Mouse (Mus musculus) adrenal gland (tissue): ENCODE data around the gene Edf1.

Experiments
- intact Hi-C: fragments of 180-260 bp; cut with DNase I; formaldehyde crosslinking; loops from one replicate; pipeline ENCODE4 v1.15.1; 2025

The Edf1 gene

GRCm38 (mm10) chr2:25558774-25559173, 1.1 kb downstream of the Edf1 start:
- intact Hi-C loops: no loop called here

DNA sequence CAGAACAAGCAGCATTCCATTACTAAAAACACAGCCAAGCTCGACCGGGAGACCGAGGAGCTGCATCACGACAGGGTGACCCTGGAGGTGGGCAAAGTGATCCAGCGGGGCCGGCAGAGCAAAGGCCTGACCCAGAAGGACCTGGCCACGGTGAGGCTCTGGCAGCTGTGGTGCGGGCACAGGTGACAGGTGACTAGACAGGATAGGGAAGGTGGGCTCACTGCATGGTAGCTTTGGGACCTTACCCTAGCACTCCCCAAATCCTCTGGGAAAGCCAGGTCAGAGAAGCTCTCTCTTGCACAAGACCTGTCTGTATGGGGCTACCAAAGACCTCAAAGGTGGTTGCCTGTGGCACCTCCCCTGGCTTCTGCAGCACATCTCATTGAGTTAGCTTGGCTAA, 2.9 kb downstream of the Edf1 start:
- intact Hi-C loops: no loop called here

DNA sequence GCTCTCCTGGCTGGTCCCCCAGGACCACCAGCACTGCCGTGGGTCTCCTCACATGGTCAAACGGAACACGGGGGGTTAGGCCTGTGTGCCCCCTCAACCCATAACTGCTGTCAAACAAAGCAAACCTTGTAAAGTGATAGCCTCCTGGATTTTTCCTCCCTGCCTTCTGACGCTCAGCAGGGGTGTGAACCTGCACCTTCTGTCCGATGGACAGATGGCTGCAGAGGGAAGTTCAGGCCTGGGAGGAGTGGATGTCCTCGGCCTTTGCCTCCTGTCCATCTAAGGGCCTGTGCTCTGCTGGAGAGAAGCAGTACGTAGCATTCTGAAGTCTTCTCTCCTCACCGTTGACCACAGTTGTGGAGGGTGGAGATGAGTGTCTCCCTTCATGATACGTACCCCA, 4.3 kb downstream of the Edf1 start:
- intact Hi-C loops: no loop called here

GRCm38 (mm10) chr2:25565741-25566140, 8.1 kb downstream of the Edf1 start:
- intact Hi-C loops: no loop called here

- intact Hi-C loops: no loop called here
Observed at GRCm38 (mm10) chr2:25566558-25566957, 8.9 kb downstream of the Edf1 start.

- intact Hi-C loops: no loop called here
Observed at GRCm38 (mm10) chr2:25568473-25569019, 10.9 kb downstream of the Edf1 start.

DNA sequence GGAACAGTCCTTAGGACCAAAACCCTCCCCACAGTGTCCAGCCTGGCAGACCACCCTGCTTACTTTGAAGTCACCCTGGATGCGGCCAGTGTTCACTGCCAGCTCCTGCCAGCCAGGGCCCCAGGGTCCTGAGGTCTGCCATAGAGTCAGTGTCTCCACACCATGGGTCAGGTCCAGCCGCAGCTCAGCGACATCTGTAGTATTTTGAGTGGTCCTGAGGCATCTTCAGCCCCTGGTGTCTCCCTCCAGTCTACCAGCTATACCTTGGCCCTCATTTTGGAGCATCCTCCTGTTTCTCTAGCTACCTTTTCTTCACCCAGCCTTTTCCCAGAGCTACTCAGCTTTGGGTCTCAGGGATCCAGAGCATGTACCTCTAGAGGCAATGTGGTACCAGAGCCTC, 11.7 kb downstream of the Edf1 start:
- intact Hi-C loops: no loop called here

GRCm38 (mm10) chr2:25571221-25571620, 13.6 kb downstream of the Edf1 start:
- intact Hi-C loops: no loop called here

DNA sequence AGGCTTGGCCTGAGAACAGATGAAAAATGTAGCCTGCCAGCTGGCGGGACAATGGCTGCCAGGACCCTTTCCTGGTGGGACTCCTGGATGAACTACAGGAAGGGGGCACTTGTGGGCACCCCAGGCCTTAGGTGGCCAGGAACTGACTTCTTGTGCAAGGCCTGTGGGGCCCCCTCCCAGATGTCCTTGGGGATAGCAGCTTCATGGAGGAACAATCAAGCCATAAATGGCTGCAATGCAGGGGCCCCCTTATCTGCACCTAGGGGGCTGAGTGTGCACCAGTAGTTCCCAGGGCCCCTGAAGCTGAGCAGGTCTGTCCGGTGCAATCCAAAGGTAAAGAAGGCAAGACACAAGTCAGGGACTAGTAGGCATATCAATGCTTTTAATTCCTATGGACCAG, 15.4 kb downstream of the Edf1 start:
- intact Hi-C loops: no loop called here

DNA sequence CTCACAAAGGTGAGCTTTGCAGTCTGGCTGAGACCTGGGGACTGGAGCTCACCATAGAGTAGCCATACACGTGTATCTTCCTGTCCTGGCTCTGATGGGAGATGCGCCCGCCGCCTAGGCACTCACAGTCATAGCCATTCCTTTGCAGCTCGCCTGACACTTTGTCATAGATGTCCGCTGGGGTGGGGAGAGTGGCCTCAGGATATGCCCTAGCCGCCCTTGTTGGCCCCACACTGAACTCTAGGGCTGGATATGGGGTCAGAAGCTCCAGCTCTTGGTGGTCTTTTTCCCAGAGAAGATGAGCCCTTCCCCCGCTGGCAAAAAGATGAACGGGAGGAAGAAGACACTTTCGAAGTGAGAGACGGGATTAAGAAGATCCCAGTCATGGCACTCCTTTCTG, 16.5 kb downstream of the Edf1 start:
- intact Hi-C loops: no loop called here

- intact Hi-C loops: no loop called here
Observed at GRCm38 (mm10) chr2:25574579-25575431, 17.2 kb downstream of the Edf1 start, which contains the start of the genes Mamdc4 and Phpt1. TSS of gene Mamdc4 (minus strand) at chr2:25574845. TSS of gene Phpt1 (minus strand) at chr2:25575224.

- intact Hi-C loops: no loop called here
Observed at GRCm38 (mm10) chr2:25575432-25576027, 17.9 kb downstream of the Edf1 start.

DNA sequence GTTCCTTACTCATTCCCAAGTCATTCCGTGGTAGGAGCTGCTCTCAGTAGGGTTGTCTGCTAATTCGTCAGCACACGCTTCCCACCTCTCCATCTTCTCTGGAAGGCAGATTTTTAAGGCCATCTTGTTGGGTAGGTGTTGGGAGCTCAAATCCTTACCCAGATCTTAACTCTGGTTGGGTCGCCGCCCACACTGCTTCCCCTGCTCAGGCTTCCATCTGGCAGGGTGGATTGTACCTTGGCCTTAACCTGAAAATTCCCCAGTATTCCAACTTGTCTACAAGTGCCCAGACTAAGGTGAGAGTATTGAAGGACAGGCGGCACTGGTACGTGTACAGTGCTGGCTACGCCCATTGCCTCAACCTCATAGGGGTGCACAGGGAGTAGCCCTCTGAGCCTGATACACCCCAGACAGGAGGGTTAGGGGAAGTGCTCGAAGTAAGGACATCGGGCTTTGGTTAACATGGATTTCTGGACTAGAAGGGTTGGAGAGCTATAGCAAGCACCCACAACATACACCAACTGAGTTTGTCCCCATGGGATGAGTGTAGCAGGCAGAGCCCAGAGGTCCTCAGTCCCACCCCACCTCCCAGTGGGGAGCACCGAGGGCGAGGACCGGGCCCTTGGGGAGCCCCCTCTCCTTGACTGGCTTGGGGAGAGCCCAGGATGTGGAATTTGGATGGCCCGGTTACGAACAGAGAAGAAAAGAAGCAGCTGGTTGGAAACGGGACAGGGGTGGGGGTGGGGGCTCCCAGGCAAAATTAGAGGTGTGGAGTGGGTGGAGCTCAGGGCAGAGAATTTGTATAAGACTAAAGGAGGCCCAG, 18.6 kb downstream of the Edf1 start:
- intact Hi-C loops: no loop called here

DNA sequence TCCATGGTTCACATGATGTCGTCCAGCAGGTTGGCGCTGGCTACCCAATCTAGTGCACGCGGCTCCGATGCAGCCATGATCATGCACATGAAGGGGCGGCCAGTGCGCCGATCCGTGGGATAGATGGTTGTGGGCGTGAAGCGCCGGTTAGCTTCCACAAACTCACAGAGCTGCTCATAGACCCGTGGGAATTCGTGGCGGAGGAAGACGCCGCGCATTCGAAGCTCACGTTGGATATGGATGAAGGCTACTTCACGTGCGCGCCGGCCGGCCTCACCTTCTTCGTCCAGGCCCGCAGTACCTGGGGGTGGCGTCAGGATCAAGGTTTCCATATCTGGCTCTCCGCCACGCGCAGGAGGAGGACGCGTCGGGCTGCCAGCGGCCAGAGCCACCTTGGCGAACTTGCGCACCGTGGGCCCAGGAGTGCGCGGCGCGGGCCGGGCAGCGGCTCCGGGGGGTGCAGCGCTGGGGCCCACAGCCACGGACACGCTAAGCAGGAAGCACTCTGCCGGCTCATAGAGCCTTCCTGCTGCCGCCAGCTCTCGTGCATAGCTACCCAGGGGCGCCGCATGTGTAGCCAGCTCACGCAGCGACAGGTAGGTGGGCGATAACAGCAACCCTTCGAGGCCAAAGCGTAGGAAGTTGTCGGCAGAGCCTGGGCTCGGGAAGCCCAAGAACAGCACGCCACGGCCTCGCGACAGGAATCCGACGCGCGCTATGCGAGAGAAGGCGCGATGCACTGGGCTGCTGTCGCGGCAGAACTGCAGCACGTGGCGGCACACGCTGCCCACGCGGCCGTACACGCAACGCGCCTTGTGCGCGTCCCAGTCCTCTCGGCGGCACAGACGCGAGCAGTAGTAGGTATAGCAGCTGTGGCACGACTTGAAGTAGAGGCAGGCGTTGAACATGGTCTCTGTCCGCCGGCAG, 19.6 kb downstream of the Edf1 start:
- intact Hi-C loops: no loop called here

GRCm38 (mm10) chr2:25577951-25578795, 20.5 kb downstream of the Edf1 start:
- intact Hi-C loops: no loop called here

DNA sequence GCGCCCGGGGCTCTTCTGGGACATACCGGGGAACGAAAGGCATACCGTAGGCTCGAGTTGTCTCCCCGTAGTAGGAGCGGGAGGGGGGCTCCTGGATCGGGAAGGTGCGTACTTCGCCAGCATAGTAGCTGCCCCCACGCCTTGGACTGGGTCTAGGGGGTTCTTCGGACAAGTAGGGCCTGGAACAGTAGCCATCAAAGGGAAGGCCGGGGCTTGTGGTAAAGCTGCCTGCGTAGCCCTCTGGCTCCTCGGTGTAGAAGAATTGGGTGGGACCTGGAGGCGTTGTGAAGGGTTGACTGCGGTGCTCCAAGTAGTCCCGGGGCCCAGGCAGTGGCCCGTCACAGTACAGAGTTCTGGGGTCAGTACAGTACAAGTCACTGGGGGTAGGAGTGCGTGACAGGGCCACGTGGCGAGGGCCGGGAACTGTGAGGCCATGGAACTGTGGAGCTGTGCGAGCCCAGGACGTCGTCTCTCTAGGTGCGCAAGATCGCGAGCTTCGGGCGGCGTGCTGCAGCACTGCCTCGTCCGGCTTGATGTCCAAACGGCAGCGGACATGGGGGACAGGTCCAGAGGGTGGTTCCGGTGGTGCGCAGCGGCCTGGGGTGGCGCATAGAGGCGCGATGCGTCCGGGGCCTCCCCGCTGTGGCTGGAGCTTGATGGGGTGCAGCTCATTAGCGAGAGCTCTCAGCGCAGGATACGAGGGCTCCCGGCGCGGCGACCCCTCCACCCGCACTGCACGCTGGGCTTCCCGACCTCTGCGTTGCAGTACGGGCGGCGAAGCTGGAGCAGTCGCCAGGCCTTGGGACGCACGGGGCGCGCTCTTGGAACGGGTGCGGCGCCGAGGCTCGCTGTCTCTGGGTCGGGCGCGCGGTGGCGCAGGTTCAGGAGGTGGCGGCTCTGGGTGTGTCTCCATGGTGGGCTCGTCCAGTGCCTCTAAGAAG, 21.4 kb downstream of the Edf1 start:
- intact Hi-C loops: no loop called here

DNA sequence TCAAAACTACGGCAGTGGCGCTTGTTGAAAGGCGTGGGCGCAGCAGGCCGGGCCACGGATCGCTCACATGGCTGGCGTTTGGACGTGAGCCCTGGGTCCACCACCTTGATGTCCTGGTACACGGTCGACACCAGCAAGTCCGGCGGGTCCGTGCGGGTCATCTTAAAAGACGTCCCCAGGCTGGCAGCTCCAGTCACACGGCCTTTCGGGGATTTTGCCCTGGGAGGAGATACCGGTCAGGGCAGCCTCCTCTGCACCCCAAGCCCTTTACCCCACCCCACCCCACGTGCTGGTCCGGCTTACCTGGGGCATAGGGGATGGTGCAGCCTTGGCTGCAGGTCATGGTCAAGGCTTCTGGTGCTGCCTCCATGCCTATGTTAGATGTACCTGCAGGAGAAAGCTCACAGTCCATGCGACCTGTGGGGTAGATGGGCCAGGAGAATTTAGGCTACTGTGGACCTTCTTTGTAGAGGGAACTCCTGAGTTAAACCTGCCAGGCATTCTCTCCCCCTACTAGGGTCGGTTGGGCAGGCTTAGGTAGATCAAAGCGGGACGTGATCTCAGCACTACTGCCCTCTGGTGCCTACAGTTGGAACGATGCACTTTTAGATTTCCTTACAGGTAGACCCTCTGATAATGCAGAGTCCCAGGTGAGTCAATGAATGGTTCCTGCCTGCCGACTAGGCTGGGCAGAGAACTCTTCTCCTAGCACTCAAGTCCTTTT, 22.3 kb downstream of the Edf1 start:
- intact Hi-C loops: no loop called here

DNA sequence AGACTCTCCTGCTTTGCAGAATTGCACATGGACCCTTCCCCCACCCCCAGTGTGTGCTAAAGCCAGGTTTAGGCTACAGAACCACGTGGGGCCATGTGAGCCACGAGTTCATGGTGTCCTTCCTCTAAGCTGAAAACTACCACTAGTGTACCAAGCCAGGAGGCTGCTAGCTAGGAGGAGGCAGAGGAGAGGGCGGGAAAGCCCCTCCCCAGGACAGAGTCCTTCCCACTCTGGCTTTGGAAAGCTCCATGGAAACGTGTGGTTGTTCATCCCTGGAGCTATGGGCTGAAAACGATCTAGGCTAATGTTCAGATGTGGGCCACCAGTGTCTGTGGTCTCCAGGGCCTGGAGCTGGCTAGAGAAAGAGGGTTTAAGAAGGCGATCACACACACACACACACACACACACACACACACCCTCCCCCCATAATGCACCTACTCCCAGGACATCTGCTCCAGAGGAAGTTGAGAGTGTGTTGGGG, 23.0 kb downstream of the Edf1 start:
- intact Hi-C loops: no loop called here
